Mouse (Mus musculus): ENCODE data around the gene Phkg1. TPM values are rescaled to one million over a fixed set of nuclear protein-coding genes. Genes with fewer than 3 reads are reported as not detected.

Gene Phkg1
- polyA plus RNA-seq (2012; rRNA removed), result 0.21 and 0.29 TPM in 2 replicates

DNA sequence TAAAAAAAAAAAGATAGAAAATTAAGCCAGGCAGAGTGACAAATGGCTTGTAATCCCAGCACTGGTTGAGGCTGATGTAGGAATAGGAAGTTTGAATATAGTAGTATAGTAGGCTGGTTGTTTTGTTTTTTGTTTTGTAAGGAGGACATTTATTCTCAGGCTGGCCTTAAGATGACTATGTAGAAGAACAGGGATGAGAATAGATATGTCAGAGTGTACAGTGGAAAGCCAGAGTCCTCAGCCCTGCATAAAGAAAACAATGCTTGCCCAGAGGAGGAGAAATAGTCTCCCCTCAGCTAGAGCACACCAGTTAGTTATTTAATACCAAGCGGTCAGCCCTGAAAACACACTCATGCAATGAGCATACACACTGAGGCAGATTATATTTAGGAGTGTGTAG, at the start of gene Phkg1:
Gene Phkg1, minus strand, starts transcription at position 101 of the 400 bp plus-strand sequence.

DNA sequence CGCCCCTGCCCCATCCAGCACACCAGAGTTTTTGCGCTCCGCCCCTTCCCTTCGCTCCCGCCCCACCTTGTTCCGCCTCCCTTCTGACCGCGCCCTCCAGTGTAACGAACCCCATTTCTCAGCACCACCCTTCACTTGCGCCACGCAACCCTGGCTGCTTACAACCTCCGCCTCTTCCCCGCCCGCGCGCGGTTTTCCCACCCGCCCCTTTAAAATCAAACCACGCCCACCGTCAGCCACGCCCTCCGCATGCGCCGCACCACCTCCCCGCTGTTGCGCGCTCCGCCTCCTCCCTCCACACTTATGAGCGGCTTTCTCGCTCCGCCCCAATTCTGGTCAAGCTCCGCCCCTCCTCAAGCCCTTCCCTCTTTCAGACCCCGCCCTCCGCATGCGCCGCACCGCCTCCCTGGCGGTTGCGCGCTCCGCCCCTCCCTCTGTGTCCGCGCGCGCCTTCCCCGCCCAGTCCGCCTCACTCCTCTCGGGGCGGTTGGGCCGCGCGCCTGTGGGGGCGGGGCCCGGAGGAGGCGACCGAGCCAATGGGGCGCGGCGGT, 43.2 kb upstream of the Phkg1 start, which contains the start of gene Vkorc1l1:
Gene Vkorc1l1, plus strand, starts transcription at position 476 of the 551 bp plus-strand sequence.

GRCm38 (mm10) chr5:129908242-129908965, 10.1 kb upstream of the Phkg1 start, which contains the start of gene Nupr1l:
Gene Nupr1l (plus strand): TSS chr5:129908540.

GRCm38 (mm10) chr5:129895198-129896088, 2.9 kb downstream of the Phkg1 start, which contains the start of gene Zbed5:
Gene Zbed5 (plus strand): TSS chr5:129895723.

GRCm38 (mm10) chr5:129886911-129887636, 11.3 kb downstream of the Phkg1 start, which contains the start of gene Chchd2:
Gene Chchd2 (minus strand): TSS chr5:129887470.

DNA sequence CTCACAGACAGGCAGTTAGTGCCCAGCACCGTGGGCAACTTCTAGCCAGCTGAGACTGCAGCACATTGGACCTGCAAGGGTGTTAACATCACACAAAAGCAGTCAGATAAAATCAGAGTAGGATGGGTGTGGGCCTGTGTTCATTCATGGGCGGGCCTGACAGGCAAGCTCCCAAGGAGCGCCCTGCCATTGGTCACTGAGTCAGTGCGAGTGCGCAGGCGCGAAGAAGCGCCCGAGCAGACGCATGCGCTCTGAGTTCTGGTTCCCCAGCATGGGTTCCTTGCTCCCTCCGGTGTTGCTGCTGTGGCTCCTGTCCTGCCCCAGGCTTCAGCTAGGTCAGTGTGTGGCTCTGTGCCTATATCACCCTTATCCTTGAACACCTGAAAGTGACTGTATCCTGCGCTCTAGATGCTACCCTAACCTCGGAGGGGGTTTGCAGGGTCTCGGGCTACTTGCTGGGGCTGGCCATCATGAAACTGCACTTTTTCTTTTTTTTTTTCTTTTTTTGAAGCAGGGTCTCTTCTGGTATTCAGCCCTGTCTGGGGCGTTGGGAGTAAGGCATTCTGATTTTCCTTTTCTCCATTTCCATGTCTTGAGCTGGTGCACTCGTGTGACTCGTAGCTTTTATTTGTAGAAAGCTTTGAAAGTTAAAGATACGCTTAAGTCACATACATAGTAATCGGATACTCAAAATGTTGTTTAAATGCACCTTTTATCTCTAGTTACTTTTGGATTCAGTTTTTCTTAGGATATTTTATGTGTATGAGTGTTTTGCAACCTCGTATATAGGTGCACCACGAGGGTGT, 51.4 kb downstream of the Phkg1 start, which contains the start of gene Sumf2:
Gene Sumf2, plus strand, starts transcription at position 235 of the 806 bp plus-strand sequence.

Other genes with a start within 250 kb of the Phkg1 start
- gene Zfp11, start 228.4 kb downstream of the Phkg1 start, polyA plus RNA-seq (2012; rRNA removed), result 6.1 and 6.2 TPM in 2 replicates
- gene Sept14, start 190.0 kb downstream of the Phkg1 start, polyA plus RNA-seq (2012; rRNA removed), result not detected in 2 replicates
- gene Mrps17, start 183.1 kb downstream of the Phkg1 start, polyA plus RNA-seq (2012; rRNA removed), result 119 and 139 TPM in 2 replicates
- gene Nipsnap2, start 173.5 kb downstream of the Phkg1 start, polyA plus RNA-seq (2012; rRNA removed), result 65.8 and 70.3 TPM in 2 replicates
- 18.5 and 25.4 TPM in 2 replicates for gene Psph, start 111.1 kb downstream of the Phkg1 start, polyA plus RNA-seq (2012; rRNA removed)
- 25.5 and 31.3 TPM in 2 replicates for gene Sumf2, start 51.6 kb downstream of the Phkg1 start, polyA plus RNA-seq (2012; rRNA removed)
- gene Chchd2, start 11.1 kb downstream of the Phkg1 start, polyA plus RNA-seq (2012; rRNA removed), result 857 and 982 TPM in 2 replicates
- 11.7 TPM in 2 replicates for gene Zbed5, start 2.8 kb downstream of the Phkg1 start, polyA plus RNA-seq (2012; rRNA removed)
- gene Nupr1l, start 10.0 kb upstream of the Phkg1 start, polyA plus RNA-seq (2012; rRNA removed), result 6.0 and 8.0 TPM in 2 replicates
- gene Vkorc1l1, start 43.4 kb upstream of the Phkg1 start, polyA plus RNA-seq (2012; rRNA removed), result 34.1 and 35.6 TPM in 2 replicates
- 18.2 and 24.5 TPM in 2 replicates for gene Gusb, start 104.5 kb upstream of the Phkg1 start, polyA plus RNA-seq (2012; rRNA removed)
- 21.9 and 27.2 TPM in 2 replicates for gene Asl, start 130.7 kb upstream of the Phkg1 start, polyA plus RNA-seq (2012; rRNA removed)
- 52.4 and 57.6 TPM in 2 replicates for gene Crcp, start 130.7 kb upstream of the Phkg1 start, polyA plus RNA-seq (2012; rRNA removed)
- 38.9 and 40.8 TPM in 2 replicates for gene Tpst1, start 174.8 kb upstream of the Phkg1 start, polyA plus RNA-seq (2012; rRNA removed)
- 9.1 and 9.2 TPM in 2 replicates for gene Kctd7, start 246.3 kb upstream of the Phkg1 start, polyA plus RNA-seq (2012; rRNA removed)